Mouse (Mus musculus) kidney, postnatal 0 days (tissue): Measurements from ENCODE around the gene Agbl4. TPM values are rescaled to one million over a fixed set of nuclear protein-coding genes. Genes with fewer than 3 reads are reported as not detected.

Experiments
- ATAC-seq: fragments of 200-750 bp; cut with Nextera tagmentation; replicated peaks from 2 replicates; pipeline ENCODE4 v1.8.0; 2017; ENCODE audit warnings: low read depth, moderate number of reproducible peaks, moderate TSS enrichment, moderate library complexity; ENCODE audit not compliant: low FRiP score
- DNase-seq: peaks from one replicate; pipeline ENCODE4 v3.0.0-alpha.2; 2016; ENCODE audit warnings: low spot score
- H3K27ac ChIP-seq: fragments of 300-500 bp; sonication (generic); 2 replicates; pipeline ENCODE4 v1.5.1; 2014; ENCODE audit warnings: mild to moderate bottlenecking
- H3K27me3 ChIP-seq: fragments of 300-500 bp; sonication (generic); 2 replicates; pipeline ENCODE4 v1.6.1; 2014; ENCODE audit warnings: low read length, mixed read lengths; ENCODE audit not compliant: insufficient read depth
- H3K36me3 ChIP-seq: fragments of 300-500 bp; sonication (generic); 2 replicates; pipeline ENCODE4 v1.6.1; 2014; ENCODE audit warnings: low read length, mixed read lengths; ENCODE audit not compliant: insufficient read depth
- H3K4me1 ChIP-seq: fragments of 300-500 bp; sonication (generic); replicated peaks from 2 replicates; pipeline ENCODE4 v1.6.1; 2014; ENCODE audit warnings: antibody characterized with exemption, low read length, mixed read lengths; ENCODE audit not compliant: insufficient read depth
- H3K4me2 ChIP-seq: fragments of 300-500 bp; sonication (generic); 2 replicates; pipeline ENCODE4 v1.6.1; 2014; ENCODE audit warnings: mild to moderate bottlenecking, low read length, moderate library complexity, mixed read lengths
- H3K4me3 ChIP-seq: fragments of 300-500 bp; sonication (generic); replicated peaks from 2 replicates; pipeline ENCODE4 v1.5.1; 2014; ENCODE audit warnings: low read depth, low read length
- H3K9ac ChIP-seq: fragments of 300-500 bp; sonication (generic); 2 replicates; pipeline ENCODE4 v1.6.1; 2014; ENCODE audit warnings: low read depth, low read length
- H3K9me3 ChIP-seq: fragments of 300-500 bp; sonication (generic); replicated peaks from 2 replicates; pipeline ENCODE4 v1.6.1; 2016; ENCODE audit warnings: low read length, inconsistent platforms, mixed read lengths
- CTCF ChIP-seq: IDR thresholded peaks from 2 replicates; pipeline ENCODE4 v1.5.1; 2016; ENCODE audit warnings: antibody characterized with exemption, low read depth, mild to moderate bottlenecking, moderate library complexity
- WGBS: fragments of 180-500 bp; shearing (Covaris S2); extraction: QIAGEN DNeasy Blood & Tissue Kit; methylation state at CpG from one replicate; pipeline ENCODE4 v1.1.7; 2014; 5-methylcytosine and 5-hydroxymethylcytosine counted together
- polyA plus RNA-seq: library from polyadenylated mRNA; unstranded; fragments of >200 nt; fragmentation: Nextera tagmentation; extraction: Ambion mirVana; gene quantifications from 2 replicates; pipeline ENCODE4 v1.2.1, GENCODE M21; 2015

The Agbl4 gene
- polyA plus RNA-seq, 1 experiment from 2014 or later: 0.28 TPM

- H3K9me3 ChIP-seq: no peaks in the 10 kb centered on the region
- ATAC-seq: no peak
- DNase-seq: no peak
- H3K9ac ChIP-seq: no peak overlapping the region
- H3K4me1 ChIP-seq: no peaks in the 10 kb centered on the region
- H3K27me3 ChIP-seq: no peaks in the 10 kb centered on the region
- no peak overlapping the region for H3K4me2 ChIP-seq
- H3K4me3 ChIP-seq: no peak overlapping the region
- TF ChIP-seq CTCF: no peak
- no peak overlapping the region for H3K27ac ChIP-seq
- 46% methylated on average over 2 of the region's 2 CpGs for WGBS
- H3K36me3 ChIP-seq: no peaks in the 10 kb centered on the region
Observed at GRCm38 (mm10) chr4:111522974-111523373, 1125.5 kb downstream of the Agbl4 start.

- H3K36me3 ChIP-seq: no peaks in the 10 kb centered on the region
- no peak overlapping the region for H3K9ac ChIP-seq
- no peaks in the 10 kb centered on the region for H3K4me1 ChIP-seq
- no peak overlapping the region for H3K4me3 ChIP-seq
- ATAC-seq: no peak
- no peaks in the 10 kb centered on the region for H3K9me3 ChIP-seq
- H3K4me2 ChIP-seq: no peak overlapping the region
- H3K27me3 ChIP-seq: no peaks in the 10 kb centered on the region
- TF ChIP-seq CTCF: no peak
- no peak for DNase-seq
- H3K27ac ChIP-seq: no peak overlapping the region
- WGBS: 83% methylated on average over 6 of the region's 6 CpGs
Observed at GRCm38 (mm10) chr4:111528961-111529360, 1131.5 kb downstream of the Agbl4 start.

- H3K27ac ChIP-seq: no peak overlapping the region
- WGBS: 81% methylated on average over 4 of the region's 4 CpGs
- no peak for ATAC-seq
- no peak for TF ChIP-seq CTCF
- no peaks in the 10 kb centered on the region for H3K36me3 ChIP-seq
- H3K4me1 ChIP-seq: no peaks in the 10 kb centered on the region
- H3K9me3 ChIP-seq: no peaks in the 10 kb centered on the region
- no peak for DNase-seq
- no peak overlapping the region for H3K4me2 ChIP-seq
- no peak overlapping the region for H3K9ac ChIP-seq
- H3K4me3 ChIP-seq: no peak overlapping the region
- no peaks in the 10 kb centered on the region for H3K27me3 ChIP-seq
Observed at GRCm38 (mm10) chr4:111529996-111530395, 1132.5 kb downstream of the Agbl4 start.

GRCm38 (mm10) chr4:111530537-111530936 is 1133.1 kb downstream of the Agbl4 start:
- Histone ChIP-seq H3K4me1 (no peaks in the 10 kb centered on the region), H3K4me3 (no peak overlapping the region), H3K9ac (no peak overlapping the region), H3K27me3 (no peaks in the 10 kb centered on the region), H3K4me2 (no peak overlapping the region), H3K36me3 (no peaks in the 10 kb centered on the region), H3K9me3 (no peaks in the 10 kb centered on the region), H3K27ac (no peak overlapping the region)
- WGBS: 75% methylated on average over 2 of the region's 2 CpGs
- TF ChIP-seq CTCF: no peak
- DNase-seq: no peak
- ATAC-seq: no peak

- 84% methylated on average over 2 of the region's 2 CpGs for WGBS
- no peak for TF ChIP-seq CTCF
- no peak for ATAC-seq
- H3K4me2 ChIP-seq: no peak overlapping the region
- H3K27ac ChIP-seq: no peak overlapping the region
- DNase-seq: no peak
- no peaks in the 10 kb centered on the region for H3K27me3 ChIP-seq
- no peak overlapping the region for H3K9ac ChIP-seq
- H3K4me1 ChIP-seq: no peaks in the 10 kb centered on the region
- no peaks in the 10 kb centered on the region for H3K36me3 ChIP-seq
- H3K9me3 ChIP-seq: no peaks in the 10 kb centered on the region
- H3K4me3 ChIP-seq: no peak overlapping the region
Observed at GRCm38 (mm10) chr4:111544684-111545083, 1147.2 kb downstream of the Agbl4 start.

GRCm38 (mm10) chr4:111546009-111546408 is 1148.5 kb downstream of the Agbl4 start:
- no peak overlapping the region for H3K4me3 ChIP-seq
- H3K27me3 ChIP-seq: no peaks in the 10 kb centered on the region
- H3K9me3 ChIP-seq: no peaks in the 10 kb centered on the region
- TF ChIP-seq CTCF: no peak
- no peak for ATAC-seq
- H3K4me2 ChIP-seq: no peak overlapping the region
- H3K27ac ChIP-seq: no peak overlapping the region
- H3K9ac ChIP-seq: no peak overlapping the region
- no peaks in the 10 kb centered on the region for H3K36me3 ChIP-seq
- DNase-seq: no peak
- no peaks in the 10 kb centered on the region for H3K4me1 ChIP-seq
- WGBS: 56% methylated on average over 7 of the region's 7 CpGs

GRCm38 (mm10) chr4:111555426-111555825 is 1158.0 kb downstream of the Agbl4 start:
- no peak for DNase-seq
- Histone ChIP-seq H3K27me3 (no peaks in the 10 kb centered on the region), H3K9me3 (no peaks in the 10 kb centered on the region), H3K4me2 (no peak overlapping the region), H3K4me3 (no peak overlapping the region), H3K4me1 (no peaks in the 10 kb centered on the region), H3K9ac (no peak overlapping the region), H3K27ac (no peak overlapping the region), H3K36me3 (no peaks in the 10 kb centered on the region)
- no peak for ATAC-seq
- WGBS: 71% methylated on average over 2 of the region's 2 CpGs
- TF ChIP-seq CTCF: no peak
